Mouse (Mus musculus): ENCODE data around the gene Pcdh18. TPM values are rescaled to one million over a fixed set of nuclear protein-coding genes. Genes with fewer than 3 reads are reported as not detected.

The Pcdh18 gene
- total RNA-seq, 2 experiments from 2014 or later = 2.8 to 3.5 TPM

DNA sequence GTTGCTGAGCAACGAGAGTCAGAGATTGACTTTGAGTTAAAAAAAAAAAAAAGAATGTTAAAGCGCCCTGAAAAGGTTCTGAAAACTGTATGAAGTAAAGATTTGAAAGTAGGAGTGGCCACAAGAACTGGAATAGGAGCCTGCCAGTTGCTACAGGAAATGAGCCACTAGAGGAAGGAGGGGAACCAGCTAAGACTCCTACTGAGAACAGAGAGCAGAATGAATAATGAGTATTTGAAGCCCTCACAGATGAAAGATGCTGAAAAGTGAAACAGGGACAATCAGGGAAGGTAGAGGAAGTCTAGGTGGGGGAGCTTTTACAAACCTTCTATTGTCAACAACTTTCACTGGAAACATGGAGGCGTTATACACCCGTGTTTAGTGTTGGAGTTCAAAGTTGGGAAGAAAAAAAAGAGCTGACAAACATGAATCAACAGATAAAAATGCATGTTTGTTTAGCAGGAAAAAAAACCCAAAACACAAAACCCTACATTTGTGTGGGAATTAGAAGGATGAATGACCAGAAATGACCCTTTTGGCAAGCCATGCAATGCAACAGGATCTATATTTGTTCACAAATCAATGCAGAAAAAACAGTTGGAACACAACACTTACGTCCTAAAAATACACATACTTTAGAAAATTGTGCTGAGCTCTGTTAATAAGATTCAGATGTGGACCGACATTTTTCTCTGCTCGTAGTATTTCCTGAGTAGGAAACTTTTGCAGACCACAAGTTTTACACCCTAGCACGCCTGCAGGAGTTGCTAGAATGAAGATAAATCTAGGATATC lies 7.4 kb downstream of the Pcdh18 start:
- H3K4me3 ChIP-seq = no peak overlapping the region
- no peak for DNase-seq (ENCODE audit: low spot score in 2 of 2)
- TF ChIP-seq CTCF (conservative IDR thresholded peaks at IDR 0.05) = no peak
- H3K27ac ChIP-seq = no peak overlapping the region

DNA sequence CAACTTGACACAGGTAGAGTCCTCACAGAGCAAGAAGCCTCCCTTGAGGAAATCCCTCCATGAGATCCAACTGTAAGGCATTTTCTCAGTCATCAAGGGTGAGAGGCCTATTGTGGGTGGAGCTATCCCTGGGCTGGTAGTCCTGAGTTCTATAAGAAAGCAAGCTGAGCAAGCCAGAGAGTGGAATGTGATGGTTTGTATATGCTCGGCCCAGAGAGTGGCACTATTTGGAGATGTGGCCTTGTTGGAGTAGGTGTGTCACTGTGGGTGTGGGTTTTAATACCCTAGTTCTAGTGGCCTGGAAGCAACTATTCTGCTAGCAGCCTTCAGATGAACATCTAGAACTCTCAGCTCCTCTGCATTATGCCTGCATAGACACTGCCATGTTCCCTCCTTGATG lies 9.1 kb downstream of the Pcdh18 start:
- DNase-seq (ENCODE audit: low spot score in 2 of 2) = no peak
- H3K27ac ChIP-seq = no peak overlapping the region
- no peak overlapping the region for H3K4me3 ChIP-seq
- no peak for TF ChIP-seq CTCF (conservative IDR thresholded peaks at IDR 0.05)

DNA sequence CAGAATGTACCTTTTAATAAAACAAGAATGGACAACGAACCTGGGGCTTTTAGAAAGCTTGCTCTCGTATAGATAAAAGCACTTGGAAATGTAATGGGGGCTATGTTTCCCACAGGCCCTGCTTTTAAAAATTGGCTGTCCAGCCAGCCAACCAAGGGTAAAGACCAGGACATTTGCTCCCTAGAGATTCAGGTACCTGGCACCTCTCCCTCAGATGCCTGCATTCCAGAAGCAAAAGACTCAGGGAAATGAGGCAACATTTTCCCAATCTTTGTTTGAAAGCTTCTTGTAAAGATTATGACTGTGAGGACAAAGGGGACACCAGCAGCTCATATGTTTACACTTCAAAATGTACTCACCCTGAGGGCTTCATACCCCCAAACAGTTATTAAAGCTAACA lies 18.1 kb downstream of the Pcdh18 start:
- Histone ChIP-seq H3K27ac (no peak overlapping the region), H3K4me3 (no peak overlapping the region)
- no peak for TF ChIP-seq CTCF (conservative IDR thresholded peaks at IDR 0.05)
- no peak for DNase-seq (ENCODE audit: low spot score in 2 of 2)

DNA sequence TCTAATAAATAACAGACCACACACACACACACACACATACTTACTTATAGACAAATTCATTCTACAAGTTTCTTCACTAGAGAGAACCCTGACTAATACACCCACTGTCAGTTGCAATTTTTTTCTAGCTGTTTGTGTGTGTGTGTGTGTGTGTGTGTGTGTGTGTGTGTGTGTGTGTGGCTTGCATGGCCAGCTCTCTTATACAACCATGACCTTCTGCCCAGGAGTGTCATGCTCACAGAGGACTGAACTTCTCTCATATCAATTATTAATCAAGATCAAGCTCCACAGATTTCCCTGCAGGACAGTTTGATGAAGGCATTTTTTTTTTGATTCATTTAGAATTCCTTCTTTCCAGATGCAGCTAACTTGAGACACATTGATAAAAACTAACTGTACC lies 18.6 kb downstream of the Pcdh18 start:
- no peak overlapping the region for H3K27ac ChIP-seq

DNA sequence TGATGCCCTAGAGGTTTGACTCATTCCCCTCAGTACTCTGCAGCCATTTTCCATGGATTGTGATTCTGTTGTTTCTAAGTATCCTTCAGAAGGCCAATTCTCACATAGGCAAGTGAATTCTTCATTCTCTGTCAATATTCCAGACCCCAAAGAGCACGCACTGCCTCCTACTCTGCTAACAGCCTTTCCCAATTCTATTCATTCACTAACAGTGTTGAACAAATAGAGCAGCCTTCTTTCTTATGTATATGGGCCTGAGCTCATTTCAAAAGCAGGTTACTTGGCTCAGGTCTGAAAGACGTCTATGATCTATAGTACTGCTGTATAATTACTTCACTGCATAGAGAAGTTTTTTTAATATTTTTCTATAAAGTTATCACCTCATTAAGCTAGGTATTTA lies 50.6 kb downstream of the Pcdh18 start:
- Histone ChIP-seq H3K4me3 (no peak overlapping the region), H3K27ac (no peak overlapping the region)
- no peak for TF ChIP-seq CTCF (conservative IDR thresholded peaks at IDR 0.05)
- no peak for DNase-seq (ENCODE audit: low spot score in 2 of 2)

More for the DNA sequence above, 18.6 kb downstream of the Pcdh18 start:
- no peak for TF ChIP-seq CTCF (conservative IDR thresholded peaks at IDR 0.05)
- DNase-seq (ENCODE audit: low spot score in 2 of 2) = no peak
- no peak overlapping the region for H3K4me3 ChIP-seq

DNA sequence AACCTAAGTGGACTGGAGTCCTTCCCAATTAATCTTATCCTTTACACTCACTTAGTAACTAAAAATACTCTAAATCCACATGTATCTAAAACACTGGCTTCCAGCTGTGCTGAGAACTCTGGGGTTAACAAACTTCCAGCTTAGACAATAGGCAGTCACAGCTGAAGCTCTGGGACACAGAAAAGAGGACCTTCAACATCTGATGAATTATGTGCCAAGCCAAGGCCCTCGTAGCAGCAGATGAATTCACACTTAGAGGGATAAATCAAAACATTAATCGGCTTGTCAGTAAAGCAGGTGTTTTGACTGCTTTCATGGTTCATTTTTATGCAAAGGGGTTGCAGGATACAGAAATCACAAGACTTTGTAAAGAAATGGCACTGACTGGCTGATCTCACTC lies 57.2 kb downstream of the Pcdh18 start:
- Histone ChIP-seq H3K4me3 (no peak overlapping the region), H3K27ac (no peak overlapping the region)
- no peak for TF ChIP-seq CTCF (conservative IDR thresholded peaks at IDR 0.05)
- no peak for DNase-seq (ENCODE audit: low spot score in 2 of 2)

Measured in layer of hippocampus, adult 2 months (tissue).